Mouse (Mus musculus) olfactory bulb, adult 2 months (tissue): ENCODE results near the gene Gcnt7.

Experiments used
- CTCF ChIP-seq: fragments of 200-500 bp; IDR thresholded peaks from 2 replicates; pipeline ENCODE4 v1.5.1; 2012; ENCODE audit warnings: low read depth, mild to moderate bottlenecking, low read length, moderate library complexity; ENCODE audit not compliant: insufficient read depth
- POLR2A ChIP-seq: fragments of 200-500 bp; IDR thresholded peaks from 2 replicates; pipeline ENCODE4 v1.6.1; 2012; ENCODE audit warnings: mild to moderate bottlenecking, low read depth, low read length, moderate library complexity; ENCODE audit not compliant: insufficient read depth

- TF ChIP-seq CTCF (no peak), POLR2A (no peak)
These were observed 18.4 kb upstream of the Gcnt7 start for GRCm38 (mm10) chr2:172476707-172477260.
